Mouse (Mus musculus): Measurements from ENCODE around the gene Kri1.

- TF ChIP-seq CTCF (IDR thresholded peaks at IDR 0.05; ENCODE audit: low read depth, low read length): no peak
- no peak for TF ChIP-seq POLR2A (IDR thresholded peaks at IDR 0.05; ENCODE audit: extremely low read depth, insufficient read depth, low read length)
Measured at GRCm38 (mm10) chr9:21275727-21276126, 12.0 kb downstream of the Kri1 start.
